Mouse (Mus musculus) heart, adult 2 months (tissue): ENCODE data around the gene Gjb2. TPM values are rescaled to one million over a fixed set of nuclear protein-coding genes. Genes with fewer than 3 reads are reported as not detected.

Experiments
- DNase-seq, 2 experiments: peaks; one replicate each; pipeline ENCODE4 v3.0.0; 2021
- H3K27ac ChIP-seq: fragments of 200-600 bp; 2 replicates; pipeline ENCODE4 v1.8.1; 2022
- H3K27me3 ChIP-seq: fragments of 200-500 bp; 2 replicates; pipeline ENCODE4 v1.6.1; 2012; ENCODE audit warnings: mild to moderate bottlenecking, low read length, inconsistent platforms, mixed read lengths; ENCODE audit not compliant: control insufficient read depth, insufficient read depth
- H3K36me3 ChIP-seq: fragments of 200-500 bp; 2 replicates; pipeline ENCODE4 v1.6.1; 2012; ENCODE audit warnings: low read length, inconsistent platforms; ENCODE audit not compliant: control insufficient read depth, insufficient read depth
- H3K4me1 ChIP-seq: fragments of 200-500 bp; 2 replicates; pipeline ENCODE4 v1.6.1; 2011; ENCODE audit warnings: low read length; ENCODE audit not compliant: control insufficient read depth, insufficient read depth
- H3K4me3 ChIP-seq: fragments of 200-600 bp; 2 replicates; pipeline ENCODE4 v1.8.1; 2022
- H3K79me2 ChIP-seq: fragments of 200-500 bp; replicated peaks from 2 replicates; pipeline ENCODE4 v1.6.1; 2012; ENCODE audit warnings: mild to moderate bottlenecking, inconsistent platforms, low read length, moderate library complexity, mixed read lengths; ENCODE audit not compliant: control insufficient read depth, insufficient read depth
- H3K9ac ChIP-seq: fragments of 200-500 bp; 2 replicates; pipeline ENCODE4 v1.6.1; 2012; ENCODE audit warnings: low read depth, mild to moderate bottlenecking, control low read depth, inconsistent platforms, low read length, mixed read lengths
- CTCF ChIP-seq: fragments of 200-600 bp; IDR thresholded peaks from 2 replicates; pipeline ENCODE4 v1.8.1; 2022; ENCODE audit warnings: antibody characterized with exemption, mild to moderate bottlenecking, moderate library complexity
- EP300 ChIP-seq: fragments of 200-500 bp; IDR thresholded peaks from 2 replicates; pipeline ENCODE4 v1.6.1; 2011; ENCODE audit warnings: low read depth, low read length, control low read depth; ENCODE audit not compliant: insufficient read depth
- POLR2A ChIP-seq: fragments of 200-500 bp; IDR thresholded peaks from 2 replicates; pipeline ENCODE4 v1.6.1; 2011; ENCODE audit warnings: mild to moderate bottlenecking, low read depth, low read length, control low read depth; ENCODE audit not compliant: insufficient read depth
- WGBS: fragments of 180-500 bp; shearing (Covaris S2); methylation state at CpG from one replicate; pipeline ENCODE4 v1.1.7; 2018; 5-methylcytosine and 5-hydroxymethylcytosine counted together
- intact Hi-C: fragments of 180-260 bp; cut with DNase I; formaldehyde crosslinking; loops from one replicate; pipeline ENCODE4 v1.15.1; 2025
- long read RNA-seq: library from polyadenylated mRNA; stranded (forward); transcript quantifications from one replicate; pipeline ENCODE4 v2.0.0, GENCODE M21; 2021
- polyA plus RNA-seq: library from polyadenylated mRNA; depleted of rRNA; stranded (reverse); fragments of >200 nt; gene quantifications from 2 replicates; pipeline ENCODE4 v1.2.3, GENCODE M21; 2012; rRNA removed
- total RNA-seq, 2 experiments: library from RNA; stranded (reverse); gene quantifications; 2 replicates each; pipeline ENCODE4 v1.2.3; 2021

The Gjb2 gene
- total RNA-seq (not detected), polyA plus RNA-seq (0.18 and 0.20 TPM in 2 replicates)
- long read RNA-seq, result 0 reads

- Histone ChIP-seq H3K4me1 (no peaks in the 10 kb centered on the region), H3K4me3 (peak within 1 kb of the TSS; percentile 50), H3K27me3 (peaks cover 13% of the 10 kb centered on the region), H3K79me2 (no peaks in the 10 kb centered on the region), H3K9ac (peak within 1 kb of the TSS; percentile 62), H3K36me3 (no peaks in the 10 kb centered on the region), H3K27ac (no peak within 1 kb of the TSS)
- TF ChIP-seq POLR2A (no peak), CTCF (peak; percentile 12; the same call in 1 of the 2 replicates)
- peak; percentile 21 to 29 for DNase-seq
- WGBS, result under 1% methylated on average over 93 of the region's 101 CpGs
- intact Hi-C loops, result loop anchor here (5.0 kb wide), 1 partner anchor 243 kb away; no protein-coding TSS in a partner anchor
Observed at GRCm38 (mm10) chr14:57104106-57105023, at the start of gene Gjb2. Gene Gjb2 (minus strand): TSS chr14:57104702.

DNA sequence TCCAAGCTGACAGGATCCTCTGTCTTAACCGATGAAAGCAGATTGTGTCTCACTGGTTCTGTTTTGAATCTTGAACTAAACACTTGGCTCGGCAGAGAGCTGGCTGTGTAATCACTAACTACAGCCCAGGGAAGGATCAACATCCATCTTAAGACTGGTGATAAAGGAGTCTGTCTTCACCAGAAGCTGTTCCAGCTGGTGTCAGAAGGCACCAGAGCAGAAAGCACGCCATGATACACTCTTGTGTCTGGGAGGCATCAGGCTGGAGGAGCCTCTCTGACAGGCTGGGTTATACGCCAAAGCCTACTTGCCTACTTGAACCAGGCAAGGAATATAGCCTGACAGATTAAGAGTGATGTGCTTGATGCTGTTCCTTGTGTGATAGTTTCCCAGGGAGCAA lies 41.2 kb upstream of the Gjb2 start:
- Histone ChIP-seq H3K4me3 (no peak overlapping the region), H3K4me1 (no peaks in the 10 kb centered on the region), H3K36me3 (no peaks in the 10 kb centered on the region), H3K27ac (no peak overlapping the region), H3K79me2 (no peaks in the 10 kb centered on the region), H3K9ac (no peak overlapping the region), H3K27me3 (peaks cover 3% of the 10 kb centered on the region; the same call in 1 of the 2 replicates)
- intact Hi-C loops, result no loop called here
- DNase-seq, result no peak
- TF ChIP-seq POLR2A (no peak), EP300 (no peak), CTCF (no peak)
- WGBS, result 30% methylated on average over 4 of the region's 4 CpGs

GRCm38 (mm10) chr14:57135265-57135664 lies 30.8 kb upstream of the Gjb2 start:
- Histone ChIP-seq H3K4me1 (no peaks in the 10 kb centered on the region), H3K27me3 (peaks cover 6% of the 10 kb centered on the region), H3K27ac (no peak overlapping the region), H3K4me3 (no peak overlapping the region), H3K9ac (no peak overlapping the region), H3K79me2 (no peaks in the 10 kb centered on the region), H3K36me3 (no peaks in the 10 kb centered on the region)
- TF ChIP-seq CTCF (no peak), POLR2A (no peak), EP300 (no peak)
- no peak for DNase-seq
- intact Hi-C loops, result no loop called here
- 67% methylated on average over 8 of the region's 8 CpGs for WGBS

DNA sequence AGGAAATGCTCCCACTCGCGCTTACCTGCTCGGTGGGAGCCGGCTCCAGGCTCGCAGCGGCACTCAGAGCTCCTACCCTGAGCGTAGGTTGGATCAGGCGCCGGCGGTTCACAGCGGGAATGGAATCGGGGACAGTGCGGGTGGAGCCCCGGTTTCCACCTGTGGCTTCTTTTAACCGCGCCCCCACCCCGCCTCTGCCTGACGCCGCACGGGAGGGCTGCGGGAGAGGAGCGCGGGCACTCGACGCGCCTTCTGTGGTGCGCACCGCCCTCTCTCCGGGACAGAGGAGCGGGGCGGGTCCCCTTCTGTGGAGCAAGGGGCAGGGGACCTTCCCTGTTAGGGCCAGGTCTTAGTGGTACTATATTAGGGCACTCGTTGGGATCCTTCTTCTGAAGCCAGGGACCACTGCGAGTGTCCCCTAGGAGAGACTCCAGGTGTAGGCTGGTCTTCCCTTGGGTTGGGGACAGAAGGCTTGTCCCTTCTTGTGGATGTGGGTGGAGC lies 28.7 kb upstream of the Gjb2 start, which contains the start of gene Gjb6:
Gjb6 (minus strand) TSS at position 451 of the 501 bp plus-strand sequence.
- intact Hi-C loops, result no loop called here
- TF ChIP-seq POLR2A, result no peak
- no peak within 1 kb of the TSS for H3K4me3 ChIP-seq
- H3K79me2 ChIP-seq, result no peaks in the 10 kb centered on the region
- peaks cover 6% of the 10 kb centered on the region for H3K27me3 ChIP-seq
- no peak for DNase-seq
- WGBS, result 3% methylated on average over 33 of the region's 33 CpGs
- no peaks in the 10 kb centered on the region for H3K4me1 ChIP-seq
- H3K27ac ChIP-seq, result no peak within 1 kb of the TSS
- no peak within 1 kb of the TSS for H3K9ac ChIP-seq
- H3K36me3 ChIP-seq, result no peaks in the 10 kb centered on the region

- TF ChIP-seq CTCF, result no peak
- Histone ChIP-seq H3K36me3 (no peaks in the 10 kb centered on the region), H3K27me3 (no peaks in the 10 kb centered on the region), H3K79me2 (no peaks in the 10 kb centered on the region), H3K4me1 (no peaks in the 10 kb centered on the region), H3K27ac (no peak overlapping the region), H3K9ac (no peak overlapping the region), H3K4me3 (no peak overlapping the region)
- DNase-seq, result no peak
- intact Hi-C loops, result no loop called here
- 49% methylated on average over 4 of the region's 4 CpGs for WGBS
Observed at GRCm38 (mm10) chr14:57127383-57127782, 22.9 kb upstream of the Gjb2 start.

GRCm38 (mm10) chr14:57122295-57122694 lies 17.8 kb upstream of the Gjb2 start:
- Histone ChIP-seq H3K27me3 (no peaks in the 10 kb centered on the region), H3K4me1 (no peaks in the 10 kb centered on the region), H3K27ac (no peak overlapping the region), H3K9ac (no peak overlapping the region), H3K4me3 (no peak overlapping the region), H3K79me2 (no peaks in the 10 kb centered on the region), H3K36me3 (no peaks in the 10 kb centered on the region)
- no peak for DNase-seq
- intact Hi-C loops, result no loop called here
- TF ChIP-seq POLR2A, result no peak
- no peak for TF ChIP-seq EP300
- no peak for TF ChIP-seq CTCF
- 82% methylated on average over 7 of the region's 7 CpGs for WGBS
